Mouse (Mus musculus) ovary, adult 18-20 months (tissue): Measurements from ENCODE around the gene Gm4981.
"Not testable (repeated sequence)": the region's sequence is repeated elsewhere in the genome, so short reads cannot be mapped to it uniquely, and the experiment has no call there.

Experiments used
- DNase-seq: peaks from one replicate; pipeline ENCODE4 v3.0.0; 2022; ENCODE audit warnings: low spot score, mixed read lengths

The Gm4981 gene

DNA sequence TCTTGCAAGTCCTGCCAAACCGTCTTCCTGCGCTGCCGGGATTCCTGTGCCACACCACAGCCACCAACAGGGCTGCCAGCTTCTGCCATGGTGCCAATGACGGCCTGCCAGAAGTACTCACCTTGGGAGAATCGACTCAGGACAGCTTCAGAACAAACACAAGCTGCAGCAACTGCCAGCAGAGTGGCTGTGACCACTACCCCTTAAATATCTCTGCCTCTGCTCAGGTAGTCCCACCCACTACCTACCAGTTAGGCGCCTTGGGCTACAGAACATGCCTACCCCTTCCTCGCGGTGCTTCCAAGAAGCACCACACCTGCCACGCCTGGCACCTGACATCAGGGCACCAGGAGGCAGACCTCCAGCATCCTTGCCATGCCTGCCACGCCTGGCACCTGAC, at the start of gene Gm4981:
TSS of gene Gm4981 (minus strand) at position 89 of the 400 bp plus-strand sequence.
- DNase-seq, result no peak

DNA sequence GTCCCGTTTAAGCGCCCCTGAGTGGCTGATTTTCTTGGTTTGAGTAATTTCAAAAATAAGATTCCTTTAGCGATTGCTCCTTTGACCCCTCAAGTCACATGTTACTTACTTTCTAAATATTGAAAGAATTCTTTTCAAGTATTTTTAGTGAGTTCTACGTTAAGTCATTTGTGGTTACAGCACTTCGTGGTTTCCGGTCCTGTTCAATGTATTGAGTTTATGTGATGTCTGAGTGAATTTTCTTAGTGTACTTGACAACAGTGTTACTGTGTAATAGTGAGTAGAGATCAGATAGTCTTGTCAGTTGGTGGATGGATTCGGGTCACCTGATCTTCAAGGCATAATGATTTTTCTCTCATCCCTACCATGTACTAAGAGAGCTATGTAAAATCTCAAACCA, 45.7 kb upstream of the Gm4981 start:
- no peak for DNase-seq

DNA sequence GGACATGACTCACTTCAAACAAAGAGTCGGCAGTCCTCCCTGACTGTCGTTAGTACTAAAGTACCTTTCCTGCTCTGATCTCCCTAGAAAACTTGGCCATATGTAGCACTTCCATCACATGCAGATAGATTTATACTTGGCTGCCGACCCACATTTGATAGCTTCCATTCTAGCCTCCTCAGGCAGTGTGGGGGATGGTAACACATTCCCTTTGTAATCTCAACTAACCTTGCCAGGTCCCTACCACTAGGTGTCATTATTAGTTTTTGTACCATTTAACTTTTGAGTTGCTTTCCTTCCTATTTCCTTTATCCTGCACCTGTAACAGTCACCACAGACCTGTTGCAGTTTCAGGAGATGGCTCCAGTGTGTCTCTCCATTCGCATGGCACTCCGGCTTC, 22.0 kb upstream of the Gm4981 start:
- no peak for DNase-seq

DNA sequence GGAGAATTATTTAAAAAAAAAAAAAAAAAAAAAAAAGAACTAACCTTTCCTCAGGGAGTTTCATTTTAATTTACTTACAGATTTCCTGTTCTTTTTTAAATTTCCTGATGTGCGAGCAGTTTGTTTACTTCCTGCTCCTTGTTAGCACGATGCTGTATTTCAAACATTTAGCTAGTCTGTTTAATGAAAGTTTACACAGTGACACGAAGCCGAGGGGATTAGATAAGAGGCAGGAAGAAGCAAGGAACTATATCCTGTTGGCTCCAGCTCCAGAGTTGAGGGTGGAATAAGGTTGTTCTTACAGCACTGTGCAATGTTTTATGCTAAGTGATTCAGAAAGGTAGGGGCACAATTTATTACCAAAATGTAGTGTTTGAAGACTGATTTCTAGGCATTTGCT, 19.5 kb upstream of the Gm4981 start:
- no peak for DNase-seq

DNA sequence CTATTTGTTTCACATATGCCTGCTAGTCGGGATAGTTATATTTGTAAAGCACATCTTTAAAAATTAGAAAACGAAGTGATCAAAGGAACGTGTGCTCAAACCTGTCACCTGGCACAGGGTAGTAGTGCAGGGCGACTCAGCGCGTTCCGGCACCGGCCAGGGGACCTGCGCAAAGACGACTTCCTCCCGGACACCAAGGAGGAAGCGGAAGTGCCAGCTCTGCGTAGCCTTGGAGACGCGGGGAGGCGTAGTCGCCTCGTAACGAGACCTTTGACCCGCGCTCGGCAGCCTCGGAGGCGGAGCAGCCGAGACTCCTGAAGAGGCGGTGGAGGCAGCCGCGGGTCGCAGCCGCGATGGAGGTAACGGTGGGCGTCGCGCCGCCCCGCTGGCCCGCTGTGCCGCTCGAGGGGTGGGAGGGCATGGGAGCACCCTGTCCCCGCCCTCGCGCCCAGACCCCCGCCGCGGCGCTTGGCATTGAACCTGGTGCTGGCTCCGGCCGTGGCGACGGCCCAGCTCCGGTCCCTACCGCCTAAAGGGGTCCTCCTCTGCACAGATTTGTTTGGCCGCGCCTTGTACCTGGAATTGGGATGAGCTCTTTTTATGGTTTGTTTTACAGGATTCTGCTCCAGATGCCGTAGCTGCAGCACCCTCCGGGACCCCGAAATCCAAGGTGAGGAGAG, 18.9 kb upstream of the Gm4981 start, which contains the start of gene Gcc2:
TSS of gene Gcc2 (plus strand) at position 285 of the 680 bp plus-strand sequence.
- DNase-seq, result peak; percentile 90

DNA sequence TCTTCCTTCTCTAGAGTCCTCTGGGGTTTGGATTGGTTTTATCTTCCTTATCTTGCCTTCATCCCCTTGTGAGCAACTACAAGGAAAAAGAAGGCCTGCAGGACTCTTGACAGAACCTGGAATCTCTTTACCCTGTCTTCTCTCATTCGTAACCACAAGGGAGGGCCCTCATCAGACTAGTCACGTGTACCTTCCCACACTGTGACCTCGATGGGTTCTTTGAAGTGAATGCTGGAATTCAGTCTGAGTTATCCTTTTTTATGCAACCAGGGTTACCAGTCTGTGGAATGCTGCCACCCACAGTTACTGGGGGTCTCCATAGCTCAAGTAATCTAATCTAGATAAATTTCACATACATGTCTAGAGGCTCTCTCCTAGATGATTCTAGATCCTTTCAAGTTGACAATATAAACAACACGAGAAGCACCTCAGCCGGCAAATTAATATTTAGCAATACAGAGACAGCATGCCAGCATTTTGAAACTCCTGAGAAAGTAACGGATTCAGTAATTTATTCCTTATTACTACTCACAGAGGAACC, 18.2 kb upstream of the Gm4981 start:
- no peak for DNase-seq

DNA sequence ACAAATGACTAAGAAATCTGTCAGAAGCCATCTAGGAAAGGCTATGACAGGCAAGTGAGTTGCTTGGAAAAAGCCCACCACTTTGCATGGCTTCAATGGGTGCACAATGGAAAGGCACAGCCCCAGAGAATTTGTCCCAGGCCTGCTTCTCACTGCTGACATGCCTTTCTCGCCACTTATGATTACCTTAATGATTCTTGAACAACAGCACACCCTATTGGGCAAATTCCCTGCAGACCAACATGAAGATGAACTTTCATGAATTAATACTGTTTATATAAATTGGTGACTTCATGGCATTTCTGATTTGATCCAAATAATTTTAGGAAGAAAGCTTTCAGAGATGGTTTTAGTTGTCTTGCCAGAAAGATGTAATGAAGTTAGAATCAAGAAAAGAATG, 13.0 kb upstream of the Gm4981 start:
- no peak for DNase-seq

DNA sequence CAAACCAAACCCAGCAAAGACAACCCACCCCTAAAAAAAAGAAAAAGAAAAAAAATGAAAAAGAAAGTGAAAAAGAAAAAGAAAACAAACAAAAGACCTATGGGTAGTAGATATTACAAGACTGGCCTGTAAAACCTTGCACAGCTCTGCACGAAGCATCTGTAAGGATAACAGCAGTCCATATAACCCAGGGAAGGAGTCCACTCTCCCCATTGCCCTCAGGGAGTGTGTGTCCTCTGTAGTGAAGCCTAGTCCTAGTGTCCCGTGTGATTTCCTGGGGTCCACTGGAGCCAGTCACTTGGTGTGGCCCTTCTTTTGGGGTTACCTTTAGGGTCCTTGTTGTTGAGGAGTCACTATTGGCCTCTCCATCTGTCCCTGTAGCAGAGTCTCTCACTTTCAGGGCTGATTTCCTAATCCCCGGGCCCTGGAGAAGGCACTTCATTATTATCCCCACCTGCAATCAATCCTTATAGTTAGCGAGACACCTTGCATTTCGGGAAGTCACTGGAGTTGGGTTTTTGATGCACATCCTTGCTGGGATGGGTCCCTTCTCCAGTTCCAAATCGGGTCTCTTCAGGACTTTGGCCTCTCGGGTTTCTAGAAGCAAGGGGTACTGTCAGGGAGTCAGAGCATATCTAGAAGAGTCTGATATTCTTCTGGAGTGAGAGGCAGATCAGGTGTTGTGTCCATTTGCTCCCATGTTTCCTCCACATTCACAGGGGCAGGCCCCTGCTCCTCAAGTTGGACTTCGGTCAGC, 2.7 kb upstream of the Gm4981 start:
- peak; percentile 67 for DNase-seq

DNA sequence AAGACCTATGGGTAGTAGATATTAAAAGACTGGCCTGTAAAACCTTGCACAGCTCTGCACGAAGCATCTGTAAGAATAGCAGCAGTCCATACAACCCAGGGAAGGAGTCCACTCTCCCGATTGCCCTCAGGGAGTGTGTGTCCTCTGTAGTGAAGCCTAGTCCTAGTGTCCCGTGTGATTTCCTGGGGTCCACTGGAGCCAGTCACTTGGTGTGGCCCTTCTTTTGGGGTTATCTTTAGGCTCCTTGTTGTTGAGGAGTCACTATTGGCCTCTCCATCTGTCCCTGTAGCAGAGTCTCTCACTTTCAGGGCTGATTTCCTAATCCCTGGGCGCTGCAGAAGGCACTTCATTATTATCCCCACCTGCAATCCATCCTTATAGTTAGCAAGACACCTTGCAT, 1.5 kb downstream of the Gm4981 start:
- not testable (repeated sequence) for DNase-seq

DNA sequence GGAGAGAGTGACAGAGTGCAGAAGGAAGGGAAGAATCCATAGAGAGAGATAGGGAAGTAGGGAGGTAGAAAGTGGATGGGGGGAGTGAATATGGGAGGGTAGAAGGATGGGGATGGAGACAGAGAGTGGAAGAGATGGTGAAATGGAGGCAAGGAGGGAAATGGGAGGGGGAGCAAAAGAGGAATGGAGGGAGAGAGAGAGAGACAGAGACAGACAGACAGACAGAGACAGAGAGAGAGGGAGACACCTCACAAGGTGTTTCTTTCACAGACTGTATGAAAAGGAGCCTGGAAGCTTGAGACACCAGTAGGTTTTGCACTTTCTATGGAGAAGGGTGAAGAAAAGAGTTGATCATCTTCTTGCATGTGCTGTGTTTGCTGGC, 2.8 kb downstream of the Gm4981 start:
- DNase-seq, result not testable (repeated sequence)

DNA sequence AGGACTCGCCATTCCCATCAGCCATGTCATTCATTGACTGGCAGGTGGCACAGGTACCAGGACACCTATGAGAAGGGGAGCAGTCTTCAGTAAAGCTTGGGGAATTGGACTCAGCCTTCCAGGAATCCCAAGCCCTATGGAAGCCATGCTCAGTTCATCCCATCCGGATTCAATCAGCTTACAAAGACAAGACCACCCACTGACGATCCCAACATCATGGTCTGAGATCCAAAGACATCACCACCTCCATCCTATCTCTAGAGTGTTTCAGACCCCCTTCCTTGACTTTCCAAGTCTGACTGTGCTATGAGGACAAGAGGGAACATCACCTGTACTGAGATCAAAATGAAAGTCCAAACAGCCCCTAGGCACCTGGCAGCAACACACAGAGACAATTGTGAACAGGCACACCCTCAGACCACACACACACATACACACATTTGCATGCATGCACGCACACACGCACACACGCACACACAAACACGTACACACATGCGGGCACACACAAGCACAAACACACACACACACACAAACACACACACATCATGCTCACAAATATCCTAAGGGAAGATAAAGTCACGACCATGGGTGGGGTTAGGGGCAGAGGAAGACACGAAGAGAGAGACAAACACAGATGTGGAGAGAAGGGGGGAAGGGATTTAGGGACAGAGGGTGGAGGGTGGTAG, 3.3 kb downstream of the Gm4981 start:
- not testable (repeated sequence) for DNase-seq

DNA sequence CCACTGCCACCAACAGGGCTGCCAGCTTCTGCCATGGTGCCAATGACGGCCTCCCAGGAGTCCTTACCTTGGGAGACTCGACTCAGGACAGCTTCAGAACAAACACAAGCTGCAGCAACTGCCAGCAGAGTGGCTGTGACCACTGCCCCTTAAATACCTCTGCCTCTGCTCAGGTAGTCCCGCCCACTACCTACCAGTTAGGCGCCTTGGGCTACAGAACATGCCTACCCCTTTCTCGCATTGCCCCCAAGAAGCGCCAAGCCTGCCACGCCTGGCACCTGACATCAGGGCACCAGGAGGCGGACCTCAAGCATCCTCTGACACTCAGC, 3.9 kb downstream of the Gm4981 start, which contains the start of gene Duxf3:
TSS of gene Duxf3 (minus strand) at position 35 of the 329 bp plus-strand sequence.
- not testable (repeated sequence) for DNase-seq

DNA sequence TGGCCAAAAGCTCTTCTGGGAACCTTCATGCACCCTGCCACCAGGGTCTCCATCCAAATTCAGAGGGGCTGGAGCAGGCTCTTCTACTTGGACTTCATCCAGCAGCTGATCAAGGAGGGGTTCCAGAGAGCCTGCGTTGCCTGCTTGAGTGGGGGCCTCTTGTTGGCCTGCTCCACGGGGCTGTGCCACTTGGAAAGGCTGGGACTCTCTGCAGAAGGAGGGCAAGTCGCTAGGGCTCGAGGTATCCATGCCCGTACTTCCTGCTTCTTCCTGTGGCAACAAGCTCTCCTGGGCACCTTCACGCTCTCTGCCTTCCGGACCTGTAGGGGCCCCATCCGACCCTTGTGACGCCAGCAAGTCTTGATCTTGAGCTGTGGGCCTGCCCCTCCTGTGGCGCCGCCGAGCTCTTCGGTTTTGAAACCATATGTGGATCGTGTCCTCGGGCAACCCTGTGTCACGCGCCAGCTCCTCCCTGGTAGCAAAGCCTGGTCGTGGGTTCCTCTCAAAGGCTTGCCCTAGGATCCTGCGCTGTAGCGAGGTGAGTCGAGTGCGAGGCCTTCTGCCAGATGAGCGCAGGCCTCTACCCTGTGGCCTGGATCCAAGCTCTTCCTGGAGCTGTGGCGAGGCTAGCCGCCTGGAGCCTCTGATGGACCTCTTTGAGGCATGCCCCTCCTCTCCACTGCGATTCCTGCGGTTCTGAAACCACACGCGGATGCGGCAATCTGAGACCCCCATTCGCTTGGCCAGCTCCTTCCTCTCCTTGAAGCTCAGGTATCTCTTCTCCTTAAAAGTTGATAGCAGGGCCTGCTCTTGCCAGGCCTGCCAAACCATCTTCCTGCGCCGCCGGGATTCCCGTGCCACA, 4.5 kb downstream of the Gm4981 start:
- peak; percentile 84 for DNase-seq

DNA sequence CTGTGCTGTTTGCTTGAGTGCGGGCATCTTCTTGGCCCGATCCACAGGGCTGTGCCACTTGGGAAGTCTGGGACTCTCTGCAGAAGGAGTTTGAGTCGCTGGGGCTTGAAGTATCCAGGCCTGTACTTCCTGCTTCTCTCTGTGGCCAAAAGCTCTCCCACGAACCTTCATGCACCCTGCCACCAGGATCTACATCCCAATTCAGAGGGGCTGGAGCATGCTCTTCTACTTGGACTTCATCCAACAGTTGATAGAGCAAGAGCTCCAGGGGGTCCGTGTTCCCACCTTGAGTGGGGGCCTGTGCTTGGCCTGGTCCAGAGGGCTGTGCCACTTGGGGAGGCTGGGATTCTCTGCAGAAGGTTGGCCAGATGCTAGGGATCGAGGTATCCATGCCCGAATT, 5.4 kb downstream of the Gm4981 start:
- peak; percentile 62 for DNase-seq

DNA sequence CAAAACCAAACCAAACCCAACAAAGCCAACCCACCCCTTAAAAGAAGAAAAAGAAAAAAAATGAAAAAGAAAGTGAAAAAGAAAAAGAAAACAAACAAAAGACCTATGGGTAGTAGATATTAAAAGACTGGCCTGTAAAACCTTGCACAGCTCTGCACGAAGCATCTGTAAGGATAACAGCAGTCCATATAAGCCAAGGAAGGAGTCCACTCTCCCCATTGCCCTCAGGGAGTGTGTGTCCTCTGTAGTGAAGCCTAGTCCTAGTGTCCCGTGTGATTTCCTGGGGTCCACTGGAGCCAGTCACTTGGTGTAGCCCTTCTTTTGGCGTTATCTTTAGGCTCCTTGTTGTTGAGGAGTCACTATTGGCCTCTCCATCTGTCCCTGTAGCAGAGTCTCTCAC, 6.5 kb downstream of the Gm4981 start:
- DNase-seq, result not testable (repeated sequence)

DNA sequence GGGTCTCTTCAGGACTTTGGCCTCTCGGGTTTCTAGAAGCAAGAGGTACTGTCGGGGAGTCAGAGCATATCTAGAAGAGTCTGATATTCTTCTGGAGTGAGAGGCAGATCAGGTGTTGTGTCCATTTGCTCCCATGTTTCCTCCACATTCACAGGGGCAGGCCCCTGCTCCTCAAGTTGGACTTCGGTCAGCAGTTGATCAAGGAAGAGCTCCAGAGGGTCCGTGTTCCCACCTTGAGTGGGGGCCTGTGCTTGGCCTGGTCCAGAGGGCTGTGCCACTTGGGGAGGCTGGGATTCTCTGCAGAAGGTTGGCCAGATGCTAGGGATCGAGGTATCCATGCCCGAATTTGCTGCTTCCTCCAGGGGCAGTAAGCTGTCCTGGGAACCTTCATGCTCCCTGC, 8.7 kb downstream of the Gm4981 start:
- peak; percentile 65 for DNase-seq

DNA sequence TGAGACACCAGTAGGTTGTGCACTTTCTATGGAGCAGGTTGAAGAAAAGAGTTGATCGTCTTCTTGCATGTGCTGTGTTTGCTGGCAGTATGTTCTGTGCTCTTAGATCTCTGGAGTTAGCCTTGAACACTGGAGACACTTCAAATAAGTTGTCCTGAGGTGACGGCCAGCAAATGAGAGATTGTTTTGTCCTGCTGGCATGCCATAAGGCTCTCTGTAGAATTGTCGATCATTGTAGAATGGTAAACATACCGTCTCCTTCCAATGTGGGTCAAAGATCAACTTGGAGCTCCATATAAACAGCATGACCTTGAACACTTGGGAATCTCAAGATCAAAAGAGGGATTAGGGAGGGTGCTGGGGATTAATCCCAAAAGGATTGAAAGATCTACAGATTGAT, 10.1 kb downstream of the Gm4981 start:
- DNase-seq, result not testable (repeated sequence)

DNA sequence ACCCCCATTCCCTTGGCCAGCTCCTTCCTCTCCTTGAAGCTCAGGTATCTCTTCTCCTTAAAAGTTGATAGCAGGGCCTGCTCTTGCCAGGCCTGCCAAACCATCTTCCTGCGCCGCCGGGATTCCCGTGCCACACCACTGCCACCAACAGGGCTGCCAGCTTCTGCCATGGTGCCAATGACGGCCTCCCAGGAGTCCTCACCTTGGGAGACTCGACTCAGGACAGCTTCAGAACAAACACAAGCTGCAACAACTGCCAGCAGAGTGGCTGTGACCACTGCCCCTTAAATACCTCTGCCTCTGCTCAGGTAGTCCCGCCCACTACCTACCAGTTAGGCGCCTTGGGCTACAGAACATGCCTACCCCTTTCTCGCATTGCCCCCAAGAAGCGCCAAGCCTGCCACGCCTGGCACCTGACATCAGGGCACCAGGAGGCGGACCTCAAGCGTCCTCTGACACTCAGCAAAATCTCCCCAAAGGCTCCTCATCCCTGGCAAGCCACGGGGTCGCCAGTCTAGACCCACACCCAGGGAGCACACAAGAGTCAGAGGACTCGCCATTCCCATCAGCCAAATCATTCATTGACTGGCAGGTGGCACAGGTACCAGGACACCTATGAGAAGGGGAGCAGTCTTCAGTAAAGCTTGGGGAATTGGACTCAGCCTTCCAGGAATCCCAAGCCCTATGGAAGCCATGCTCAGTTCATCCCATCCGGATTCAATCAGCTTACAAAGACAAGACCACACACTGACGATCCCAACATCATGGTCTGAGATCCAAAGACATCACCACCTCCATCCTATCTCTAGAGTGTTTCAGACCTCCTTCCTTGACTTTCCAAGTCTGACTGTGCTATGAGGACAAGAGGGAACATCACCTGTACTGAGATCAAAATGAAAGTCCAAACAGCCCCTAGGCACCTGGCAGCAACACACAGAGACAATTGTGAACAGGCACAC, 11.4 kb downstream of the Gm4981 start, which contains the start of gene AW822073:
TSS of gene AW822073 (minus strand) at position 104 of the 959 bp plus-strand sequence.
- peak; percentile 63 for DNase-seq

DNA sequence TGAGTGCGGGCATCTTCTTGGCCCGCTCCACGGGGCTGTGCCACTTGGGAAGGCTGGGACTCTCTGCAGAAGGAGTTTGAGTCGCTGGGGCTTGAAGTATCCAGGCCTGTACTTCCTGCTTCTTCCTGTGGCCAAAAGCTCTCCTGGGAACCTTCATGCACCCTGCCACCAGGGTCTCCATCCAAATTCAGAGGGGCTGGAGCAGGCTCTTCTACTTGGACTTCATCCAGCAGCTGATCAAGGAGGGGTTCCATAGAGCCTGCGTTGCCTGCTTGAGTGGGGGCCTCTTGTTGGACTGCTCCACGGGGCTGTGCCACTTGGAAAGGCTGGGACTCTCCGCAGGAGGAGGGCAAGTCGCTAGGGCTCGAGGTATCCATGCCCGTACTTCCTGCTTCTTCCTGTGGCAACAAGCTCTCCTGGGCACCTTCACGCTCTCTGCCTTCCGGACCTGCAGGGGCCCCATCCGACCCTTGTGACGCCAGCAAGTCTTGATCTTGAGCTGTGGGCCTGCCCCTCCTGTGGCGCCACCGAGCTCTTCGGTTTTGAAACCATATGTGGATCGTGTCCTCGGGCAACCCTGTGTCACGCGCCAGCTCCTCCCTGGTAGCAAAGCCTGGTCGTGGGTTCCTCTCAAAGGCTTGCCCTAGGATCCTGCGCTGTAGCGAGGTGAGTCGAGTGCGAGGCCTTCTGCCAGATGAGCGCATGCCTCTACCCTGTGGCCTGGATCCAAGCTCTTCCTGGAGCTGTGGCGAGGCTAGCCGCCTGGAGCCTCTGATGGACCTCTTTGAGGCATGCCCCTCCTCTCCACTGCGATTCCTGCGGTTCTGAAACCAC, 12.3 kb downstream of the Gm4981 start:
- peak; percentile 75 for DNase-seq
